Mouse (Mus musculus): ENCODE measurements around the gene Pdxdc1.
"Not testable (repeated sequence)": the region's sequence is repeated elsewhere in the genome, so short reads cannot be mapped to it uniquely, and the experiment has no call there.

Gene Pdxdc1

GRCm38 (mm10) chr16:13818560-13819393, 84.2 kb downstream of the Pdxdc1 start, which contains the start of gene Ntan1:
Gene Ntan1, plus strand, starts transcription at chr16:13818845.
- peak; percentile 98 to 99 for DNase-seq (ENCODE audit: inconsistent age in 2 of 2, low spot score in 1 of 2)

GRCm38 (mm10) chr16:13813200-13813599, 89.7 kb downstream of the Pdxdc1 start:
- no peak for DNase-seq (ENCODE audit: inconsistent age in 2 of 2, low spot score in 1 of 2)

GRCm38 (mm10) chr16:13812152-13812551, 90.8 kb downstream of the Pdxdc1 start:
- no peak for DNase-seq (ENCODE audit: inconsistent age in 2 of 2, low spot score in 1 of 2)

- no peak for DNase-seq (ENCODE audit: inconsistent age in 2 of 2, low spot score in 1 of 2)
These were observed 94.5 kb downstream of the Pdxdc1 start for GRCm38 (mm10) chr16:13808410-13808809.

- DNase-seq (ENCODE audit: inconsistent age in 2 of 2, low spot score in 1 of 2): no peak
These were observed 95.3 kb downstream of the Pdxdc1 start for GRCm38 (mm10) chr16:13807616-13808015.

- no peak for DNase-seq (ENCODE audit: inconsistent age in 2 of 2, low spot score in 1 of 2)
These were observed 98.3 kb downstream of the Pdxdc1 start for GRCm38 (mm10) chr16:13804666-13805065.

GRCm38 (mm10) chr16:13801231-13801630, 101.7 kb downstream of the Pdxdc1 start:
- DNase-seq (ENCODE audit: inconsistent age in 2 of 2, low spot score in 1 of 2): no peak

GRCm38 (mm10) chr16:13796746-13797175, 106.2 kb downstream of the Pdxdc1 start:
- no peak for DNase-seq (ENCODE audit: inconsistent age in 2 of 2, low spot score in 1 of 2)

- not testable (repeated sequence) for DNase-seq (ENCODE audit: inconsistent age in 2 of 2, low spot score in 1 of 2)
These were observed 109.5 kb downstream of the Pdxdc1 start for GRCm38 (mm10) chr16:13793441-13793840.

- no peak for DNase-seq (ENCODE audit: inconsistent age in 2 of 2, low spot score in 1 of 2)
These were observed 117.0 kb downstream of the Pdxdc1 start for GRCm38 (mm10) chr16:13785932-13786331.
